Mouse (Mus musculus) cerebellum, postnatal 4 days (tissue): ENCODE results near the gene Cep164.

Source experiments
- DNase-seq, 2 experiments: peaks; one replicate each; pipeline ENCODE4 v3.0.0; 2022; ENCODE audit warnings: low spot score in 2 of 2, mixed read lengths in 1 of 2

Cep164 gene

GRCm38 (mm10) chr9:45838434-45839138 is 10.1 kb upstream of the Cep164 start, which contains the start of gene Bace1:
Bace1 (plus strand) TSS chr9:45838580.
- DNase-seq: peak; percentile 60 to 84

GRCm38 (mm10) chr9:45838069-45838433 is 9.6 kb upstream of the Cep164 start:
- DNase-seq: no peak

GRCm38 (mm10) chr9:45833461-45833860 is 5.0 kb upstream of the Cep164 start:
- DNase-seq: no peak

- DNase-seq: no peak
Observed at GRCm38 (mm10) chr9:45832898-45833297, 4.4 kb upstream of the Cep164 start.

GRCm38 (mm10) chr9:45829107-45829506 is 616 bp upstream of the Cep164 start:
- peak; percentile 66 to 82 for DNase-seq

GRCm38 (mm10) chr9:45827663-45828290 is 714 bp downstream of the Cep164 start:
- DNase-seq: peak in 1 of 2 experiments; percentile 34

GRCm38 (mm10) chr9:45818406-45819011 is 10.0 kb downstream of the Cep164 start:
- no peak for DNase-seq

- DNase-seq: no peak
Observed at GRCm38 (mm10) chr9:45815525-45815924, 13.0 kb downstream of the Cep164 start.

- DNase-seq: no peak
Observed at GRCm38 (mm10) chr9:45815113-45815512, 13.4 kb downstream of the Cep164 start.

GRCm38 (mm10) chr9:45811946-45812345 is 16.5 kb downstream of the Cep164 start:
- DNase-seq: no peak

GRCm38 (mm10) chr9:45807761-45808160 is 20.7 kb downstream of the Cep164 start:
- no peak for DNase-seq

- DNase-seq: no peak
Observed at GRCm38 (mm10) chr9:45807337-45807736, 21.2 kb downstream of the Cep164 start.

GRCm38 (mm10) chr9:45806847-45807246 is 21.6 kb downstream of the Cep164 start:
- DNase-seq: no peak

GRCm38 (mm10) chr9:45803070-45803774 is 25.3 kb downstream of the Cep164 start:
- DNase-seq: no peak

- DNase-seq: no peak
Observed at GRCm38 (mm10) chr9:45799402-45799801, 29.1 kb downstream of the Cep164 start.

GRCm38 (mm10) chr9:45798467-45799164 is 29.9 kb downstream of the Cep164 start:
- DNase-seq: no peak

GRCm38 (mm10) chr9:45797271-45797670 is 31.2 kb downstream of the Cep164 start:
- DNase-seq: no peak

GRCm38 (mm10) chr9:45795722-45796121 is 32.8 kb downstream of the Cep164 start:
- no peak for DNase-seq

- DNase-seq: no peak
Observed at GRCm38 (mm10) chr9:45793697-45794096, 34.8 kb downstream of the Cep164 start.

GRCm38 (mm10) chr9:45792235-45792634 is 36.3 kb downstream of the Cep164 start:
- DNase-seq: no peak

GRCm38 (mm10) chr9:45791456-45792142 is 36.9 kb downstream of the Cep164 start:
- DNase-seq: no peak
